Mouse (Mus musculus) kidney, adult 8-10 months (tissue): ENCODE measurements around the gene Ppp1r12b.
"Not testable (repeated sequence)": the region's sequence is repeated elsewhere in the genome, so short reads cannot be mapped to it uniquely, and the experiment has no call there.

Experiments used
- DNase-seq, 2 experiments: peaks; one replicate each; pipeline ENCODE4 v3.0.0; 2022

Ppp1r12b gene

DNA sequence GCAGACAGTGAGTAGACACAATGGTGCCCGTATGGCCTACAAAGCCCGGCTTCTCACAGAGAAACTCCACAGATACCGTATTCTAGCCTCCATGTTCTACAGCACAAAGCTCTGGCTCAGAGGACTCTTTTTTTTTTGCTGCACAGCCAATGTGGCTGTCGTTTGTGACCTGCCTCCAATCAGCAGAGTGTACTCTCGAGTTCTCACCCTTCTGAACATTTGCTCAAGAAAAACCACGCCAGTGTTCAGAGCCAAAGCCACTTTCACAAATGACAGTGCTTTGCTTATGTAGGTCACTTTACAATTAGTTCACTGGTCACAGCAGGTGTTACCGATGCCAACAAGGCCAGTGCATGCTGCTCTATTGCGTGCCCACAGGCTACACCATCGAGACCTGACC, 107.9 kb downstream of the Ppp1r12b start:
- DNase-seq = no peak

DNA sequence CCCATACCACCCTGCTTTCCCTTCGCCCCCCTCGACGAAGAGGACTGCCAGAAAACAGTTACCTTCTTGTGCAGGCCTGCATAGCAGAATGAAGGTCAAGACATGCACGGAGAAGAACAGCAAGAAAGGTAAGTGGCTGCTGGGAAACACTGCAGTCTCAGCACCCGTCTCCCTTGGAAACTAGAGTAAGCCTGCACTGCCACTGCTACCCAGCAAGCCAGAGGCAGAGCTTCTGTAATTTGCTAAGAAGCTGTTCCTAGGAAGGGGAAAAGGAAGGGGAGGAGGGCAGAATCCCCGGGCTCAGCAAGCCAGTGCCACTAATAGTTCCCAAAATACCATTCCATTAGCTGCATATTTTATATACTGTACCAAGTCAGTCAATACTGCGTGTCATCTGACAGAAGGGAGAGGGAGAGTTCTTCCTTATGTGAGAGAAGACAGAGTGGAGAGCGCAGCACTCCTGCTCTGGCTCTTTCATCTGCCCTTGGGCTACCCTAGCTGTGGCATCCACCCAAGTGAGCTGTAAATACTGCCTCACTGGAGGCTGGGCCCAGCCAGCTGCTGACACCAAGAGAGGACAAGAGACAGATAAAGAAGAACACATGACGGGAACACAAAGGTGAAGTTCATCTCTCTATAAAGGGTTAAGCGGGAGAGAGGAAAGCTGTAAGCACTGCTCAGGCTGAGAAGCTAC, 109.3 kb downstream of the Ppp1r12b start:
- no peak for DNase-seq

DNA sequence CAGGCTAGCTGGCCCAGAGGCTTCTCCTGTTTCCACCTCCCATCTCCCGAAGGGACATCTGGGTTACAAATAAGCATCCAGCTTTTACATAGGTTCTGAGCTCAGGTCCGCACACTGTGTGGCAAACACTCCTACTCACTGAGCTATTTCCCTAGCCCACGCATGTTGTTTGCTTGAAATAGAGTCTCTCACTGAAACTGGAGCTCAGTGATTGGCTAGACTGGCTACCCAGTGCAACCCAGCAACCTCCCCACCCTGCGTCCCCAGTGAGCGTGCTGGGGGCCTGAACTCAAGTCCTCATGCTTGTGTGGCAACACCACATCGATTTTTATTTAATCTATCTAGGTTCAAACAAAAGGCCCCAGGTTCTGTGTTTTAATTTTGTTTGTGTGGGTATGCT, 112.4 kb downstream of the Ppp1r12b start:
- DNase-seq = no peak

DNA sequence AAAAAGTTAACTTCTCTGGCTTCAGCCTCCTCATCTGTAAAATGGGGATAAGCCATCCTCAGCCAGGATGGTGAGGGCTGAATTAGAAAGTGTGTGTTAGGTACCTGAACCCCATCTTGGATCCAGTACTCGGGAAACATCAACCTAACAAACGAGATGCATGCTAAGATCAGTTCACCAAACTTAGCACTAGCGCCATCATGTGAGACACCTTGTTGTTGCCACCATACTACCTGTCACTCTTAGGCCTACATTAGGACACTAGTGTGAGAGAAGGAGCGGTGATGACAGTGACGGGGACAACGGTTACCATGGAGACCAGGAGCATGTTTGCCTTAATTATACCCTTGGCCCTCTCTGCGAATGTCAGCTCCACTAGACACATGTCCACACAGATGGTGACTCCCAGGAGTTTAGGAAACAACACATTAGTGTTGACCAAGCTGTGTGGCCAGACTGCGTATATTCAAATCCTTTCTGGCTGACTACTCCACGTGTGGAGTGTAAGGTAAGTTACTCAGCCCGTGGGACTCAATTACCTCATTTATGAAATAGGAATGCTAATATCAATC, 118.7 kb downstream of the Ppp1r12b start:
- no peak for DNase-seq

DNA sequence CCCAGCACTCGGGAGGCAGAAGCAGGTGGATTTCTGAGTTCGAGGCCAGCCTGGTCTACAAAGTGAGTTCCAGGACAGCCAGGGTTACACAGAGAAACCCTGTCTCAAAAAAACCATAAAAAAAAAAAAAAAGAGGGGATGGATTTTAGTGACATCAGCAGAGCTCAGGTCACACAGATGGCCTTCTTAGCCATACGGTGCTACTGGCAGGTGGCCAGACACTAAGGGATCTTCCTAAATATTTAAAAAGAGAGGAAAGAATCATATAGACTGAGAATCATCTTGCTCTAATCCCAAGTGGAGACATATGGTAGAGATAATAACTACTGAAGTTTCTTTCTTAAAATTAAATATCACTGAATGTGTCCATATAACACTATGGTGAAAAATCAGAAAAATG, 124.9 kb downstream of the Ppp1r12b start:
- DNase-seq = not testable (repeated sequence)

DNA sequence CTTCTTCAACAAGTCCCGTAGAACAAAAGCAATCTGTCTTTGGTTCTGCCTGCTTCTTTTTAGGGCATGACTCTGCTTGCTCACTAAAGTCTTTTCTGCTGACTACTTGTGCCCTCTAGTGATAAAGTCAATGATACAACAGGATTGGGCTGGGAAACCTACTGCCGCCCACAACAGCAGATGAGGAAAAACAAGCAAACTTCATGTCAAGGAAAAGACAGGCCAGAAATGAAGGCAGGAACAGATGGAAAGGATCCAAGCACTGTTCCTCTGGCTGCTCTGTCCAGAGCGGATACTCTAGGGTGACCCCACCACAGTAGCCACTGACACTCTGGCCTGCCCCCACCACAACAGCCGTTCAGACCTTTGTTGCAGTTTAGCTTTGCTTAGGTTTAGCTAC, 126.1 kb downstream of the Ppp1r12b start:
- DNase-seq = peak; percentile 8 to 20

DNA sequence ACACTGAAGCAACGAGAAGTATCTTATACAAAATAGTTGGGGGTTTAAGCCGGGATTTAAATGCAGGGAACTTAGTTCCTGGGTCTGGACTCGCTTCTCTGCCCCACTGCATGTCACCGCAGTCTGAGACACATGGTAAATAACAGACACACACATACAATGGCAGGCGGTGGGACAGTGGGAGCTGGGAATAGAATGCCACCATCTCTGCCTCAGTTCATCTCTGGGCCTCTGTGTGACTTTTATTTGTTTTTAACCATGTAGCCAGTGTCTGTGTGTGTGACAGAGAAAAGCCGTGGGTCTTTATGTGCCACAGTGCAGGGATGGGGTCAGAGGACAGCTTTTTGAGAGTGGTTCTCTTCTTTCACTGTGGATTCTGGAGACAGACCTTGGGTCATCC, 130.8 kb downstream of the Ppp1r12b start:
- DNase-seq = no peak

DNA sequence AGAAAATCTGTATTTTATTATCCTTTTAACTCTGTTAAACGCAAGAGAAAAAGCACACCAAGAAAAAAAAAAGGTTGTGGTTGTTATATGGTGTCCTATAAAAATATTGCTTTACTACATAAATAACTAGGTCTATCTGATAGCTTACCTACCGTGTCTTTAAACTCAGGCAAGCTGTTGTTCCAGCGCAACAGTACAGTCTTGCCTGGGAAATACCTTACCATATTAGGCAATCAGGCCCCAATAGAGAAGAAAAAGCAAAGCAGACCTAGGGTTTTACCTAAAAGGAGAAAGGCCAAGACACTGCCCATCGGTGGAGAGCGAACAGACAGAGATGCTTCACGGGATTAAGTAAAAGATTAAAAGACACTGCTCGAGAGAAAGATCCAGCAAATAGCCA, 131.9 kb downstream of the Ppp1r12b start:
- DNase-seq = no peak

DNA sequence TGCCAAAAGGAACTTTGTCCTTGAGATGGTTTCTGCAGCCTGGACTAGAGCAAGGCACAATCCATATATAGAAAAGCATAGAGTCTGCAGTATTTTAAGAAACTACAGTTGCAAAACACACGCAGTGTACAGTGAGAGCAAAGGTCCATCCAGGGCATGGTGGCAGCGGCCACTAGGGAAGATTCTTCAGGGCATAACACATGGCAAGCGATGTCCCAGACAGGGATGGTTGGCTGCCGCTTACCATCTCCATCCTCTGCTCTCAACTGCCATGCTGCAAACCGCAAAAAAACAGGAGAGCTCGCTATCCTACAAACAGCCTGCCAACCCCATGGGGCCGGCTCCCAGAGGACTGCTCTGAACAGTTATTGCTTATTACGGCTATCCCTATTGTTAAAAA, 132.4 kb downstream of the Ppp1r12b start:
- DNase-seq = no peak

DNA sequence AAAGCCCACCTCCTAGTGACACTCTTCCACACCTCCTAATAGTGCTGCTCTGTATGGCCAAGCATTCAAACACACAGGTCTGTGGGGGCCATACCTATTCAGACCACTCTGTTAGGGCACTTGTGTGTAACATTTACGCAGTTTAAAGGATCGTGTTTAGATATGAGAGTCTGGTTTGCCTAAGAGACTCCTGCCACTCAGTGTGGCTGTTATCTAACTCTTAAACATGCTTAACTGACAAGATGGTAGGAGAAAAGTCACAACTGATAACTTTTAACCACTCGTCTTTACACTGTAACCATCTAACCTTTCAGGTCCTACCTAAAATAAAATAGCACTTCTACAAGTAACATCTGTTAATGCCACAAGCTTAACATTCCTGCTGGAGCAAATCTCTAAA, 134.9 kb downstream of the Ppp1r12b start:
- DNase-seq = no peak

DNA sequence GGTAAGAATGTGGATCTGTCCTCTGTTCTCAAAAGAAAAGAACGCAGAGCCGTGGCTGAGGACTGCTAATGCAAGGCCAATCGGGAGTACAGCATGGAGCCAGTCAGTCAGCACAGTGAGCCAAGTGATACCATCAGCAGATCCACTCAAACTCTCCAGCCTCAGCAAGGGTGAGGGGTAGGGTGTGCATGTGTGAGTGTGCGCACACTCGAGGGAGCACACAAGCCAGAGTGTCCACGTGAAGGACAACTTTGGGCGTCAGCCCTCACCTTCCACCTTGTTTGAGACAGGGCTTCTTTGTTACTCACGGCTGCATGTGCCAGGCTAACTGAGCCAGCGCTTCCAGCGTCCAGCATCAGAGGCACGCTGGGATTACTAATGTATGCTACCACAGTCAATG, 136.5 kb downstream of the Ppp1r12b start:
- DNase-seq = no peak

DNA sequence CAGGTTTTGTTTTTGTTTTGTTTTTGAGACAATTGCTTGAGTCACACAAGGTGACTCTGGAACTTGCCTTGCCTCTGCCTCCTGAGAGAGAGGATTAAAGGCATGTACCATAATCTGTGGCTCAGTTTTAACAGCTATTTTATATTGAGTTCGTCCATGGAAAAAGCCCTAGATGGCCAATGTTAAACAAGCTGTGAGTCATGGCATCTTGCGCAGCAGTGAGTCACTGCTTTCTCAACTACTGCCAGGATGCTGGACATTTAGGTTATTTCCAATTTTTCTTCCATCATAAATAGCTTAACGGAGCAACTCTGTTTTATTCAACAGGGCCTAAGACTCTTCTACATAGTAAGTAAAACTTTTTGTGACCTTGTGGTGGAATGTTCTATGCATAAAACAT, 137.0 kb downstream of the Ppp1r12b start:
- no peak for DNase-seq

DNA sequence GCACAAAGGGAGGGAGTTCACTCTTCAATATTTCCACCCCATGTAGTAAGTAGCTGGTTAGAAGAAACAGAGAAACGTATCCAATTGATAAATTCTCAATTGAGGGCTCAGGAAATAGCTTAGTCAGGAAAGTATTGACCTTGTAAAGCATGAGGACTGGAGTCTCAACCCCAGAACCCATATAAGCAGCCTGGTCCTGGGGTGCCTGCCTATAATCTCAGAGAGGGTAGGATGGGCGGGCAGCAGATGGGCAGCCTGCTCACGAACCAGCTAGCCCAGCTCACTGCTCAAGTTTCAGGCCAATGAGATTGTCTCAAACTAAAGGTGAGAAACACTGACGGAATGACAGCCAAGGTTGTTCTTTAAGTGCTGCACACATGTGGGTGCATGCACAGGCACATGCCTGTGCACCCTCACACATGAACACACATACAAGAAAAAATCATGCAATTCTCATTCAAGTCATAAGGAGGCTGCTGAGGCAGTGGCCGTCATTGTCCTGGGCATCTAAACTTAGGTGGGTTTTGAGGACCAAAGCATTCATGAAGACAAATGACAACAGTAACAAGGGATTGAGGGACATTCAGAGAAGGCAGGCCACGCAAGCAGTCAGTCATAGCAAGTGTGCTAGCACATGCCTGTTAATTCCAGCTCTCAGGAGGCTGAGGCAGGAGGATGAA, 137.7 kb downstream of the Ppp1r12b start:
- DNase-seq = no peak

DNA sequence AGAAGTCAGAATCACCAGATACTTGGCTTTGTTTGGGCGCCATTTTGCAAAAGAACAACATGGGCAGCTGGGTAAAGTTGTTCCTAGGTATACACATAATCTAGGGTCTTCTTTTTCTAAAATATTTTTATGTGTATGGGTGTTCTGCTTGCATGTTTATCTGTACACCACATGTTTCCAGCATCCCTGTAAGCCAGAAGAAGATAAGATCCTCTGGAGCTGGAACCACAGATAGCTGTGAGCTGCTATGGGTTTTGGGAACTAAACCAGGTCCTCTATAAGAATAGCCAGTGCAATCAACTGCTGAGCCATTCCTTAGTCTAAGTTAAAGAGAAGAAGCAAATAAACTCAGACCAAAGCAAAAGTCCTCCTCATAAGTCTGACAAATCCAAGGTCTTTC, 138.6 kb downstream of the Ppp1r12b start:
- no peak for DNase-seq

DNA sequence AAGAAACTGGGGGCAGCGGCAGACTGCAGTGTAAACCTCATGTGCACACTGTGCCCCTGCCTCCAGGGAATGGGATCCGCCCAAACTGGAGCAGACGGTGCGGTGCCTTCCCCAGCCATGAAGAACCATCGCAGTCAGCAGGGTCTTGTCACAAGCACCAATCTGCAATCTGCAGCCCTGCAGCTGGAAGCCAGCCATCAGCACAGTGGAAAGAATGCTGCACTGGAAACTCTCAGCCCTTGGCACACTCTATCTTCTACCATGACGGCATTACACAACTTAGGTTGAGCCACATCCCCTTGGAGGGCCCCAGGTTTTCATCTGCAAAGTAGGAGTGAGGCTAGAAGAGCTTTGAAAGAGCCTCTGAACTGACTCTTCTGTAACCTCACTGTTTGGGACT, 139.1 kb downstream of the Ppp1r12b start:
- peak; percentile 43 to 49 for DNase-seq

DNA sequence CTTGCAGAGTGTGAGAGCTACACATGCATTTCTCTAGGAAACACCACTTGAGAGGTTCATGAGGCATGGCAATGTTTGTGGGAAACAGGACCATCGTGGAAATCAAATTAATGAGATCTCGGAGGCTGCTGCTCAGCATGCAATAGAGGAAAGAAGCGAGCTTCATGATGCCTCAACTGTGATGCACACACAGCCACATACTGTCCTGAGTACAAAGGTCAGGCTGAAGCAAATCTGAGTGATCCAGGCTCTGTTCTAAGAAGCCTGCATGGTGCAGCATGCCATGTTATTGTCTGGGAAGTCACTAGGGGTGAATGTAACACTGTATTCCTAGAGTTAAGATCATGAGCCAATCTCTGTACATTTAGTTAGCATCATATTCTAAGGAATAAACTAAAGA, 140.0 kb downstream of the Ppp1r12b start:
- DNase-seq = no peak

DNA sequence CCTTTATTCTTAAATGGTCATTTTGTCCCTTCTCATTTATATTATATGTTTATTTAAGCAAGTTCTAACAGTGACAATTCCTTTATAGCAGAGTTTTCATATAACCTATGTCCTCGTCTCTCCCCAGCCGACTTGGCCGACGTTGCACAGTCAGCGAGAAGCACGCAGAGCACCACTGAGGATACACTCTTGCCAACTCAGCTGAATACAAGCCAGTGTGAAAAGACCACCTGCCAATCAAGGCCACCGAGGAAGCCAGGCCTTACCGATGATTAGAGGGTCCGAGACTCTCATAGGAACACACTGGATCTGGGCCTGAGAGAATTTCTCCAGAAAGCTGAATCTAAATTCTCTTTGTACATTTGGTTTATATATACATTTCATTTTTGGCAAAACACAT, 150.3 kb downstream of the Ppp1r12b start:
- no peak for DNase-seq

DNA sequence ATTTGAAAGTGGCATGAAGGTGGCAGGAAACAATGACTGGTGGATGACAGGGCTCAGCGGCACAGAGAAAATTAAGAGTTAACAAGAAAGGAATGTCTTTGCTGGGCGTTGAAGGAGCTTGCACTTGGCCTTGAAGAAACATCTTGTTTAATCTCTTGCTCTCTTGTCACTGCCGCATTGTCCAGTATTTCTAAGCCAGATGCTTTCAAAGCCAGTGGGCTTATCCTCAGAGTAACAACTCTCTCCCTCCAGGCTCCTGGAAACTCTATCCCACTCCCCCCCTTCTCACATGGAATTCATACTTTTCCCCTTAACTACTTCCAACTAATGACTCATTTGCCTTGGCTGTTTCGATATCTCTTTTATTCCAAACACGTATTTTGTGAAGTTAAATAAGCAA, 151.4 kb downstream of the Ppp1r12b start:
- DNase-seq = no peak

DNA sequence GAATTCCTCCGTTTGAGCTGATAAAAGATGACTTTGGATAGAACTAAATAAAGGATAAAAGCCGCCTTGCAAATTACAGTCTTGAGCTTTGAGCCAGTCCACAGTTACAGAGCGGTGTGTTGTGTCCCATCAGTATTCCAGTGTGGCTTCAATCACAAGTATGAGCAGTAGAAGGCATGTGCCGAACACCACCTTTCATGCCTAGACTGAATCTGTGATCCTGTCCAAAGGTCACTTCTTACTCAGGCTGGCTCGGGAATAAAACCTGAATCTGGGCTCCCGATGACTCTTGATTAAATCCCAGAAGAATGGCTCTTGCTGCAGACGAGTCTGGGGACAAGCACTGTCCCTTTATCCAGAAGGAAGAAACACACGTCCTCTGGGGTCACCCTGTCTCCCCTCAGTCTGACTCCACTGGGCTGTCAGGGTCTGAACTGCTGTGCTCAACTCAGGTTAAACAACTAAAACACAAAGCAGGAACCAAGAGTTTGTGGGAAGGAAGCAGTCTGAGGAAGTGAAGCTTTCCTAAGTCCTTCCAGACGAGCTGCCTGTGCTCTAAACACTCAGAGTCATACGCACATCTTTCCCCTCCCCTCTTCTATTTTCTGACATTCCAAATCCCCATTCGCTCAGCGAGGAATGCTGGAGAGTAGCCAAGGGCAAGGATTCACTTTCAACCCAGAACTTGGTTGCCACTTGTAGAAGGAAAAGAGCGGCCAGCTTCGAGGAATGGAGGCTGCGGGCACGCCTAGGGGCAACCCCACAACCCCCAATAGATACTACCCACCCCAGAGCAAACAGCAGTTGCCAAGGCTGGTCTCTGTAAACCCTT, 152.2 kb downstream of the Ppp1r12b start:
- peak; percentile 62 to 66 for DNase-seq

DNA sequence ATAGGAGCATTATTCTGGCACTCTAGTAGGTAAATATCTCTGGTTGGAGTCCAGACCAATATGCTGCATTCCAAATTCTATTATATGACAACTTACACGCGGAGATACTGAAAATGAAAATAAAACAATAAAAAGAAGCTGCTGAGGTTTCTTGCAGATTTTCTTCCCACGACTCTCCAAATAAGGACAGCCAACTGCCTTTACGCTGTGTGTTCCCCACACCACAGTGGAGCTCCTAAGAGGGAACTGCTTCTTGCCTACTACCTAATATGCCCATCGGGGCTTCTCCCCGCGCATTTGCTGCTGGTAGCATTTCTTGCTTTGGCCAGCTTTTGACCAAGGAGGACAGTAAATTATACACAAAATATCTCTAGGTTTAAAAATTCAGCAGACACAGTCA, 154.0 kb downstream of the Ppp1r12b start:
- no peak for DNase-seq

DNA sequence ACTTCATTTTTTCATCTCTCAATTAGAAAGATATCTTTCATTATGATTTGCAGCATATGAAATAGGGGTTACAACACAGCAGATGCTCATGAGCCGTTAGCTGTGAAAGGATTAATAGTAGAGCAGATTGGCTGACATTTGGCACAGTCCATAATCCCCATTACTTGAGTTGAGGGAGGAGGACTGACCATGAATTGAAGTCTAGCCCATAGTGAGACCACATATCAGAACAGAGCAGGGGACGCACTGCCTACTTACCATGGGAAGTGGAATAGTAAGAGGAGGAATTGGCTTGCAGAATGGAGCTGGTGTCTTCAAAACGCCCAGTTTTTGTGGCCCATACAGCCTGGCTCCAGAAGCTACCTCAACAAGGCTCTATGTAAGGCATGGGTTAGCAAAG, 159.2 kb downstream of the Ppp1r12b start:
- DNase-seq = no peak

DNA sequence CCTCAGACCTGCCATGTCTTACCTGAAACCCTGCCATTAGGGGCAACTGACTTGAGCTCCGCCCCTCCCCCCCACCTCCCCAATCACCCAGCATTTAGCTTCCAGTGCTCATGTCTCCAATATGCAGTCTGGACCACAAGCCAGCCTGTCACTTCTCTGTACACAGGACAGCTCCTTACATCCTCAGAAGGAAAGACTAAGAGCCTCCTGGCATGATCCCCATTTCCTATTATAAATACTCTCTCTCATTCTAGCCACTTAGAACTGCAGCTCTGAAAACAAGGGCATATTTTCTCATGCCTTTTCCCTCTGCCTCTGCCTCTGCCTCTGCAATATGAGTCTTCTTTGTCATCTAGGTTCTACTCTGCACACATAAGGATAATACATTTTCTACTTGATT, 159.7 kb downstream of the Ppp1r12b start:
- DNase-seq = no peak

DNA sequence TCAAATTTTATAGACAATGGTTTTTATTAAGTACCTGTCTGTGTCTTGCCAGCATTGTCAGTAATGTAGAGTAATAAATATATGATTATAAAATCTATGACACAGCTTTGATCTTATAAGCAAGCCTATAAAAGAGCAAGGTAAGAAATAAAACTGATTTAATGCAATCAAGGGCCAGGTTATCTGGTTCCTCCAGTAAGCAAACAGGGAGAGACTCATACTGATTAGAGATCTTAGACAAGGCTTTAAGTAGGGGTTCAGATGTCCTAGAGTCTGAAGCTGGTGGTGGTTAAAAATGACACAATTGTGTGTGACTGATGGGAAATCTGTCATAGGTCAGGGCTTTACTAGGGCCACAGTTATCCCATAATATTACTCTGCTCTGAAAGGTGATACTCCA, 164.3 kb downstream of the Ppp1r12b start:
- no peak for DNase-seq
